ENCODE assay signal across 8 mouse cellular contexts in the genomic region with DNA sequence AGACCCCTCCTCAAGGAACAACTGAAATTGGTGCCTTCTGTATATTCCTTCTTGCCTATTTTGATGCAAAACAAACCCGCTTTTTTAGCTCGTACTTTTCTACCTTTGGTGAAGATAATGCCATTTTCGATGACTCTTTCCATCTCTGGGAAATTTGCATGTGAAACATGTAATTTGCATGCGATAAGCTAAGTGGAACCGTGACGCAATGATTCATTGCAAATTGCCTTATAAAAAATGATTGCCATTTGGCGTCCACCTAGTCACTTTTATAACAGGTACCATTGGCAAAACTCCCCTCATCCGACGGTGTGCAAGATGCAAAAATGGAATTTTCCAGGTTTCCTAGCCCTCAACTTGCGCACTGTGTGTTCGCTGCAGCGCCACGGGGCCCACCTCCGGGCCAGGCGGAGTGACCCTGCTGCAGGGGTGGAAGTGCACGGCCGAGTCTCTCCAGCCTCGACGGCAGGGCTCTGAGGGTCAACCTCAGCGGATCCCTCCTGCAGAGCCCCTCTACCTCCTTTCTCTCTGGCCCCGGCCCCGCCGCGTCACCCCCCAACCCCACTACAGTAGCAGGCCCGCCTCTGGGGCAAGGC. TPM values are rescaled to one million over a fixed set of nuclear protein-coding genes. Genes with fewer than 3 reads are reported as not detected.
DNase-seq lines count a peak whose midpoint lies in the region; ATAC-seq and TF ChIP-seq lines count a peak whose summit lies in the region.

No protein-coding gene starts in this region.

- peaks cover 37% of the 10 kb centered on the region for H3K27me3 ChIP-seq in embryonic facial prominence, embryonic 15.5 days
- H3K27me3 ChIP-seq in limb, embryonic 15.5 days, result peaks cover 49% of the 10 kb centered on the region
- no peaks in the 10 kb centered on the region for H3K27me3 ChIP-seq in small intestine, adult 2 months (ENCODE audit: control insufficient read depth, insufficient read depth, low read length)

- H3K9ac ChIP-seq in embryonic facial prominence, embryonic 15.5 days, result peak overlapping the region; percentile 42
- H3K9ac ChIP-seq in limb, embryonic 15.5 days, result peak overlapping the region; percentile 52; the same call in 1 of the 2 replicates

- no peaks in the 10 kb centered on the region for H3K36me3 ChIP-seq in embryonic facial prominence, embryonic 15.5 days
- H3K36me3 ChIP-seq in limb, embryonic 15.5 days, result no peaks in the 10 kb centered on the region
- no peaks in the 10 kb centered on the region for H3K36me3 ChIP-seq in small intestine, adult 2 months (ENCODE audit: control insufficient read depth, insufficient read depth, low read length)

- H3K4me3 ChIP-seq in embryonic facial prominence, embryonic 15.5 days (replicated peaks), result peak overlapping the region; percentile 63
- H3K4me3 ChIP-seq in limb, embryonic 15.5 days, result peak overlapping the region; percentile 63
- peak overlapping the region; percentile 100 for H3K4me3 ChIP-seq in small intestine, adult 2 months (ENCODE audit: low read depth, low read length)

- no peaks in the 10 kb centered on the region for H3K9me3 ChIP-seq in embryonic facial prominence, embryonic 15.5 days (replicated peaks)
- no peaks in the 10 kb centered on the region for H3K9me3 ChIP-seq in limb, embryonic 15.5 days

- 17% methylated on average over 21 of the region's 25 CpGs for WGBS in embryonic facial prominence, embryonic 15.5 days
- 10% methylated on average over 25 of the region's 25 CpGs for WGBS in limb, embryonic 15.5 days
- 12% methylated on average over 20 of the region's 25 CpGs for WGBS in small intestine, adult 2 months

- H3K27ac ChIP-seq in embryonic facial prominence, embryonic 15.5 days (replicated peaks), result peak overlapping the region; percentile 82
- peak overlapping the region; percentile 86 for H3K27ac ChIP-seq in limb, embryonic 15.5 days
- peak overlapping the region; percentile 46; the same call in 1 of the 2 replicates for H3K27ac ChIP-seq in small intestine, adult 2 months (ENCODE audit: insufficient read depth, low read depth, low read length)

- H3K4me2 ChIP-seq in embryonic facial prominence, embryonic 15.5 days (replicated peaks), result peak overlapping the region; percentile 50
- H3K4me2 ChIP-seq in limb, embryonic 15.5 days, result peak overlapping the region; percentile 50

- peak; percentile 17; the same call in 1 of the 2 replicates for ATAC-seq in frontal cortex, adult (ENCODE audit: low TSS enrichment)
- ATAC-seq in embryonic facial prominence, embryonic 15.5 days (ENCODE audit: insufficient number of reproducible peaks, low FRiP score, low TSS enrichment, low read depth), result no peak
- ATAC-seq in limb, embryonic 15.5 days (ENCODE audit: insufficient number of reproducible peaks, low FRiP score, low TSS enrichment, low read depth), result no peak

- TF ChIP-seq POLR2A in small intestine, adult 2 months (IDR thresholded peaks at IDR 0.05; ENCODE audit: low read depth, low read length), result no peak

- H3K4me1 ChIP-seq in embryonic facial prominence, embryonic 15.5 days, result no peaks in the 10 kb centered on the region
- H3K4me1 ChIP-seq in limb, embryonic 15.5 days, result no peaks in the 10 kb centered on the region
- no peaks in the 10 kb centered on the region for H3K4me1 ChIP-seq in small intestine, adult 2 months (ENCODE audit: control insufficient read depth, insufficient read depth, insufficient read length, low read length)

- no peak for DNase-seq in frontal cortex, postnatal 25 days (ENCODE audit: low spot score in 2 of 2)
- DNase-seq in 416B (ENCODE audit: low read depth), result peak; percentile 56
- DNase-seq in urinary bladder, postnatal 25 days (ENCODE audit: low spot score), result no peak
- DNase-seq in cerebellum, adult 11-12 months, result no peak

- no peak for TF ChIP-seq CTCF in small intestine, adult 2 months (IDR thresholded peaks at IDR 0.05; ENCODE audit: extremely low read depth, insufficient read length, insufficient replicate concordance, low read depth, low read length)

RNA-seq across cellular contexts. Expression of a gene that starts 0.4 kb away (rescaled TPM):
- 9.0 and 9.8 TPM in 2 replicates for polyA plus RNA-seq in embryonic facial prominence, embryonic 15.5 days (2015; fragmentation: Nextera tagmentation; extraction: Ambion mirVana)
- 8.3 and 9.9 TPM in 2 replicates for polyA plus RNA-seq in limb, embryonic 15.5 days (2015; fragmentation: Nextera tagmentation; extraction: Ambion mirVana)
- 4.8 and 9.5 TPM in 2 replicates for polyA plus RNA-seq in small intestine, adult 2 months (2012; rRNA removed)

RNA-seq across cellular contexts. Expression of a gene that starts 21.4 kb away (rescaled TPM):
- 64.4 and 65.9 TPM in 2 replicates for polyA plus RNA-seq in embryonic facial prominence, embryonic 15.5 days (2015; fragmentation: Nextera tagmentation; extraction: Ambion mirVana)
- 67.4 and 74.5 TPM in 2 replicates for polyA plus RNA-seq in limb, embryonic 15.5 days (2015; fragmentation: Nextera tagmentation; extraction: Ambion mirVana)
- polyA plus RNA-seq in small intestine, adult 2 months (2012; rRNA removed), result 16.7 and 16.8 TPM in 2 replicates
